Mouse (Mus musculus): Measurements from ENCODE around the gene Gm45808.
"Not testable (repeated sequence)": the region's sequence is repeated elsewhere in the genome, so short reads cannot be mapped to it uniquely, and the experiment has no call there.

Gene Gm45808

GRCm38 (mm10) chr7:45509181-45509882 is 22.7 kb upstream of the Gm45808 start:
- DNase-seq: peak; percentile 18 to 33

GRCm38 (mm10) chr7:45508561-45508960 is 21.9 kb upstream of the Gm45808 start:
- no peak for DNase-seq

GRCm38 (mm10) chr7:45507583-45507982 is 21.0 kb upstream of the Gm45808 start:
- DNase-seq: no peak

- no peak for DNase-seq
These were observed 11.8 kb upstream of the Gm45808 start for GRCm38 (mm10) chr7:45498427-45498826.

DNA sequence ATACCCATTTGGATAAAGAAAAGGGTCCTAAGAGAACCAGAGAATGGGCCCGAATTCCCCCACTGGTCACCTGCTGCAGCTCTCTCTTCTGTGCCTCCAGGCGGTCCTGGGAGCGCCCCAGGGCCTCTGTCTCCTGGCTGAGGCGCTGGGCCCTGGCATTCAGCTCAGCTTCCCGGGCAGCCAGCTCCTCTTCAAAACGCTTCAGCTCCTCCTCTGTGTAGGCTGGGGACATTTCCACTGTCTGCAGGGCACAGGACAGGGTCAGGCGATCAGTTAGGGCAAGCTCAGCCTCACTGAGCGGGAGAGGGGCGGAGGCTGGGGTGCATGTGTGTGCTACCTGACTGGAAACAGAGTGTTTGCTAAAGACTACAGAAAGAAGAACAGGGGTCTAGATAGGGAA is 7.9 kb upstream of the Gm45808 start:
- no peak for DNase-seq

DNA sequence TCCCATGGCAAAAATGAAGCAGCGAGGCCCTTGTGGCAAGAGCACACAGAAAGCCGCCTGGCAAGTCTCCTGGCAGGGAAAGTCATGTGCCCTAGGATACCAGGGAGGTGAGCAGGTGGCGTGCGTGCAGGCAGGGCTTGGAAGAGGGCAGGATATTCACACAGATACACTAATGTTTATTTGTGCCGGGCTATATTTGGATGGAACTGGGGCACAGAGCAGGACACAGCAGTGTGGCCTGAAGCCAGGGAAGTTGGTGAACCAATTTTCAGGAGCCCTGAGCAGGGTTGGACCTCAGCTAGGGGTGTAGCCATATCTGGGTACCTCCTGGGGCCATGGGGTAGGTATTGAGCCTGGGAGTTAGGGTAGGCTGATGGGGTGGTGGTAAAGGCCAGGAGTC is 6.3 kb upstream of the Gm45808 start:
- no peak for DNase-seq

DNA sequence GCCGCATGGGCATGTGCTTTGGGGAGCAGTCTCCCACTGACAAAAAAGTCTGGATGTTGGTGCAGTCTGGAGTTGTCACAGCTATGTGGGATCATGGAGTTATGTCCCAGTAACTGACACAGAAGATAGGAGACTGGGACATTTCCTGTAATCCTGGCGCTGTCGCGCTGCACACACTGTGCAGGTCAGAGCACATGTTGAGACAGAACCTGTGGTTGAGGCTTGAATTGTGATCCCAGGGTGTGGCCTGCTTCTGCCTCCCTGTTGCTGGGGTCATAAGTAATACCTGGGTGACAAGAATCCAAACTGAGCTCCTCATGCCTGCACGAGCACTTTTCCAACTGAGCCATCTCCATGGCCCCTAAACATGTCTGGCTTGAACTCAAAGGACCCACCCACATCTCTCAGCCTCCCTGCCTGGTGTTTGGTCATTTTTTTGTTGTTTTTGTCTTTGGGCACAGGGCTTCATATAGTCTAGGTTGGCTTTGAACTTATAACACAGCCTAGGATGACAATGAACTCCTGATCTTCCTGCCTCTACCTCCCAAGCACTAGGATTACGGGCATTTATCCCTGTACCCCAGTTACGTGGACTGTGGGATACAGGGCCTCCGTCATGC is 5.7 kb upstream of the Gm45808 start:
- no peak for DNase-seq

GRCm38 (mm10) chr7:45491264-45491663 is 4.7 kb upstream of the Gm45808 start:
- DNase-seq: no peak

- no peak for DNase-seq
These were observed 4.2 kb upstream of the Gm45808 start for GRCm38 (mm10) chr7:45490822-45491221.

DNA sequence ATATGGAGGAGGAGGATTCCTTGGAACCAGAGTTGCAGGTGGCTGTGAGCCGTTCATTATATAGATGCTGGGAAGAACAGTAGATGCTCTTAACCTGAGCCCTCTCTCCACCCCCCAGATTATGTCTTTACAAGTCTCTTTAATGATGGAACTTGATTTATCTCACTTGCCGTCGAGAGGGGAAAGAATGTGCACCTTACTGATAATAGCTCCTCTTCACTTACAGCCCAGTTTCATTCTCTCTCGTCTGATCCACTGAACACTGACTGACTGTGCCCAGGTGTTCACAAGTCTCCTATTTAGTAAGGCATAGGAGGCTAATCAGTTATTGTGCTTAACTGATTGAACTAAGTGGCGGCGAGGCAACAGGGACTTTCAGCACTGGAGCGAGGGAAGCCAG is 3.0 kb upstream of the Gm45808 start:
- no peak for DNase-seq

- peak; percentile 38 to 41 for DNase-seq
These were observed 1.9 kb upstream of the Gm45808 start, which contains the start of gene Dhdh for GRCm38 (mm10) chr7:45488293-45489204. TSS of gene Dhdh (minus strand) at chr7:45488805.

DNA sequence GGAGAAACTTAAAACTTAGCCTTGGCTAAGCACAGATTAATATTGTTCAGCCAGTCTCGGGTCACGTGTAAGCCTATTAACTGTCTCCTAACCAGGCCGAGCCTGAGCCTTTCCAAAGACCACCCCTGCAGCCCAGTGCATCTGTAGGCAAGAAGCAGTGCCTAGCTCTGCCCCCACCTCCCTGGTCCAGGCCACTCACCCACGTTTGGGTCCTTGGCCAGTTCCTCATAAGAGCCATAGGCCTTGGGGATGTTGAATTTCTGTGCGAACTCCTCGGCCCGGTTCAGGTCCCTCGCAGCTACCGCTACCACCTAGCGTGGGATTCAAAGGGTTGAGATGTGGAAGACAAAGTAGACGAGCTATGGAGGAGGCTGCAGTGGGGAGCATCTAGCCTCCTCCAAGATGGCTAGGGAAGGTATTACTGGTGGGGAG is 1.3 kb upstream of the Gm45808 start:
- DNase-seq: no peak

GRCm38 (mm10) chr7:45486158-45486557 is 453 bp downstream of the Gm45808 start:
- no peak for DNase-seq

- not testable (repeated sequence) for DNase-seq
These were observed 1.6 kb downstream of the Gm45808 start for GRCm38 (mm10) chr7:45484985-45485384.

DNA sequence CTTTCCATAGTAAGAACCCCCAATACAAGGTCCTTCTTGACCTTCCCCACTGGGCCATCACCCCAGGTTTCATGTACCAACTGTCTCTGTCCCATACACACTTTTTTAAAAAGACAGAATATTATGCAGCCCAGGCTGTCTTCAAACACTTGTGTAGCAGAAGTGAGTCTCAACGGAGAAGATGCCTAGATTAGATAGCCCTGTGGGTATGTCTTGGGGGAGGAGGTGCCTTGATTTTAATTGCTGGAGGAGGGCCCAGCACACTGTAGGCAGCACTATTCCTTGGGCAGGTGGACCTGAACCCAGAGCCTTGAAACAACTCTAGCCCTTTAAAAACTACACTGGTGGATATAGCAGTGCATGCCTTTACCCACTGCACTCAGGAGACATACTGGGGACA is 4.4 kb downstream of the Gm45808 start:
- no peak for DNase-seq

GRCm38 (mm10) chr7:45481374-45481927 is 5.2 kb downstream of the Gm45808 start, which contains the start of gene Tulp2:
TSS of gene Tulp2 (plus strand) at chr7:45481877.
- peak; percentile 68 to 74 for DNase-seq

DNA sequence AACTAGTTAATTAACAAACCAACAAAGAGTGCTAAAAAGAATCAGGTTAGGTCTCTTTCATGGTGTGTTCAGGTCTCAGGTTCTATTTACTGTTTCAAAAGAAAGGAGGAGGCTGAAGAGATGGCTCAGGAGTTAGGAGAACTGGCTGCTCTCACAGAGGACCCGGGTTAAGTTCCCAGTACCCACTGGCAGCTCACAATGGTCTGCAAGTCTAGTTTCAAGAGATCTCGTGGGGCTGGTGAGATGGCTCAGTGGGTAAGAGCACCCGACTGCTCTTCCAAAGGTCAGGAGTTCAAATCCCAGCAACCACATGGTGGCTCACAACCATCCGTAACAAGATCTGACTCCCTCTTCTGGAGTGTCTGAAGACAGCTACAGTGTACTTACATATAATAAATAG is 6.3 kb downstream of the Gm45808 start:
- not testable (repeated sequence) for DNase-seq

- no peak for DNase-seq
These were observed 7.8 kb downstream of the Gm45808 start for GRCm38 (mm10) chr7:45478774-45479173.

GRCm38 (mm10) chr7:45477003-45477402 is 9.6 kb downstream of the Gm45808 start:
- DNase-seq: peak; percentile 58 to 62

- no peak for DNase-seq
These were observed 10.2 kb downstream of the Gm45808 start for GRCm38 (mm10) chr7:45476453-45476852.

DNA sequence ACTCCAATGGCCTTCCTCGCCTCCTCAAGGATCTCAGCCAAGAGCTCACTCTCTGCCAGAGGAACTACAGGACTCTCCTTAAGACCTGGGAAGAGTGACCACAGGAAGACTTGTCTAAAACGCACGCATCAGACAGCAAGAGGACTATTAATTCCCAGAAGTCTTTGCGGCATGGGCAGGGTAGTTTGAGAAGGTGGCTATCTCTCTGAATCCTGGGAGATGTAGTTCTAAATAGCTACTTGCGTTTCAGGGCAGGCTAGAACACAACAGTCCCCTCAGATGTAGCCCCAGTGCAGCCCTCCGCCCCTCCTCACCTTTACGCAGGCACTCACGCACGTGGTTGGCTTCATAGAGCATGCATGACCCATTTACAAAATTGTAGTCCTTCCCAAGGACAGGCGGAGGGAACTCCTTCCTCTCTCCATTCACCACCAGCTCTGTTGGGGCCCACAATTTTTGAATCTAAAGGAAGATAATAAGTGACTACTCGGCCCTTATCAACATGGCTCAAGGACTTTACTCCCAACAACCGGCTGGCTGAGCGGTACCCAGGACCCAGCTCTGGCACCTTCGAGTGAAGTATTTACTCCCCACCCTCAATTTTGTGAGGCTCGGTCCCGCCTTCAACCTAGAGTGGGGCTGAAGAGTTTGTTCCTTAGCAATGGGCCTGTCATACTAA is 11.2 kb downstream of the Gm45808 start:
- DNase-seq: no peak

- DNase-seq: peak; percentile 54 to 72
These were observed 15.7 kb downstream of the Gm45808 start for GRCm38 (mm10) chr7:45470869-45471268.

Data from thymus, postnatal 36 days (tissue).